Mouse (Mus musculus) midbrain, postnatal 0 days (tissue): ENCODE measurements at regions not wholly inside any gene's neighbourhood (a gene's known extent, or its start where the extent isn't known, plus 50 kb on each side); places are given as distances from the start of the nearest gene placed in this dataset.

Experiments used
- ATAC-seq: fragments of 200-750 bp; cut with Nextera tagmentation; 2 replicates; pipeline ENCODE4 v1.8.0; 2017; ENCODE audit warnings: moderate number of reproducible peaks, mild to moderate bottlenecking, moderate TSS enrichment, moderate library complexity; ENCODE audit not compliant: low FRiP score
- DNase-seq: peaks from one replicate; pipeline ENCODE4 v3.0.0-alpha.2; 2015; ENCODE audit warnings: low spot score
- H3K27ac ChIP-seq: fragments of 300-500 bp; sonication (generic); 2 replicates; pipeline ENCODE4 v1.5.1; 2014; ENCODE audit warnings: low read depth, mild to moderate bottlenecking, low read length, mixed read lengths
- H3K27me3 ChIP-seq: fragments of 300-500 bp; sonication (generic); 2 replicates; pipeline ENCODE4 v1.6.1; 2014; ENCODE audit warnings: low read length, control low read depth, mixed read lengths; ENCODE audit not compliant: insufficient read depth
- H3K36me3 ChIP-seq: fragments of 300-500 bp; sonication (generic); 2 replicates; pipeline ENCODE4 v1.6.1; 2014; ENCODE audit warnings: low read length, control low read depth, mixed read lengths; ENCODE audit not compliant: insufficient read depth
- H3K4me1 ChIP-seq: fragments of 300-500 bp; sonication (generic); 2 replicates; pipeline ENCODE4 v1.6.1; 2014; ENCODE audit warnings: mild to moderate bottlenecking, control low read depth, antibody characterized with exemption, low read length, mixed read lengths; ENCODE audit not compliant: insufficient read depth
- H3K4me2 ChIP-seq: fragments of 300-500 bp; sonication (generic); 2 replicates; pipeline ENCODE4 v1.6.1; 2014; ENCODE audit warnings: low read depth, mild to moderate bottlenecking, low read length, mixed read lengths; ENCODE audit not compliant: poor library complexity, severe bottlenecking
- H3K4me3 ChIP-seq: fragments of 300-500 bp; sonication (generic); 2 replicates; pipeline ENCODE4 v1.5.1; 2014; ENCODE audit warnings: low read depth, mild to moderate bottlenecking, low read length, moderate library complexity
- H3K9ac ChIP-seq: fragments of 300-500 bp; sonication (generic); replicated peaks from 2 replicates; pipeline ENCODE4 v1.6.1; 2014; ENCODE audit warnings: mild to moderate bottlenecking, low read length, moderate library complexity, mixed read lengths; ENCODE audit not compliant: poor library complexity, severe bottlenecking
- H3K9me3 ChIP-seq: fragments of 300-500 bp; sonication (generic); 2 replicates; pipeline ENCODE4 v1.6.1; 2016; ENCODE audit warnings: low read length, control low read depth
- CTCF ChIP-seq: IDR thresholded peaks from 2 replicates; pipeline ENCODE4 v1.5.1; 2016; ENCODE audit warnings: antibody characterized with exemption, mild to moderate bottlenecking
- WGBS: fragments of 180-500 bp; shearing (Covaris S2); extraction: QIAGEN DNeasy Blood & Tissue Kit; methylation state at CpG from one replicate; pipeline ENCODE4 v1.1.7; 2014; 5-methylcytosine and 5-hydroxymethylcytosine counted together

DNA sequence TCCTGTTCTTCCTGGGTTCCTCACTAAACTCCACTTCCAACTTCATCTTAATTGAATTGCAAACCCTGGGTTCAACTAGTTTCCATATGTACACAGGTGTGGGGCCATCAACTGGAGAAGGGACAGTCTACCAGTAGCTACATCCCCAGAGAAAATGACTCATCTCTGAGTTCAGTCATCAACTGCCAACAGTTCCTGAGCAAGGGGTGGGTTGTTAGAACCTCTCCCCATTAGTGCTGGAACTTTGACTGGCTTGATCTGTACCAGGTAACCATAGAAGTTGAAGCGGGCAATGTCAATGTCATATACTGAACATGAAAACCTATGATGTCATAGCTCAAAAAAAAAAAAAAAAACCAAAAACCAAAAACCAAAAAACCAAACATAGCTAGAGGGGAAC is 69.8 kb downstream of the Gm21750 start:
- no peak for DNase-seq
- no peak for ATAC-seq
- Histone ChIP-seq H3K4me3 (no peak overlapping the region), H3K9ac (no peak overlapping the region), H3K27ac (no peak overlapping the region), H3K4me2 (no peak overlapping the region), H3K36me3 (no peaks in the 10 kb centered on the region), H3K9me3 (no peaks in the 10 kb centered on the region), H3K27me3 (no peaks in the 10 kb centered on the region), H3K4me1 (no peaks in the 10 kb centered on the region)
- TF ChIP-seq CTCF: no peak
- WGBS: 94% methylated on average over 1 of the region's 1 CpGs

DNA sequence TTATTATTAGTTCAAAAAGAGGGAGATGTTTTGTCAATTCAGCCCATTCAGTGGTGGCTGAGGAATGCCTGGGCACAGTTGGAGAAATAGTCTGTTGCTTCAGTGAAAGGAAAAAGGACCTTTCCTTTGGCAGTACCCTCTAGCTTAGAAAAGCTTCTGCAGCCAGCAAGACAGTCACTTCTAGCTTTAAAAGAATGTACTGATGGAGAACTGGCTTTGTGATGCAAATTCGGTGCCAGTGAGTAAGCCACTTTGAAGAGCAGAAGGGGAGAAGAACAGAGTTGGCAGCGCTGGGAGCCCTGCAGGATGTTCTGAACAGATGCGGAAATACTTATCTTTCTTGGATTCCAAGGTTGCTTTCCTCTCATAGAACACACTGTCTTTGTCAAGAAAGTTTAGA is 71.1 kb downstream of the Gm21750 start:
- no peaks in the 10 kb centered on the region for H3K27me3 ChIP-seq
- ATAC-seq: no peak
- 37% methylated on average over 3 of the region's 3 CpGs for WGBS

DNA sequence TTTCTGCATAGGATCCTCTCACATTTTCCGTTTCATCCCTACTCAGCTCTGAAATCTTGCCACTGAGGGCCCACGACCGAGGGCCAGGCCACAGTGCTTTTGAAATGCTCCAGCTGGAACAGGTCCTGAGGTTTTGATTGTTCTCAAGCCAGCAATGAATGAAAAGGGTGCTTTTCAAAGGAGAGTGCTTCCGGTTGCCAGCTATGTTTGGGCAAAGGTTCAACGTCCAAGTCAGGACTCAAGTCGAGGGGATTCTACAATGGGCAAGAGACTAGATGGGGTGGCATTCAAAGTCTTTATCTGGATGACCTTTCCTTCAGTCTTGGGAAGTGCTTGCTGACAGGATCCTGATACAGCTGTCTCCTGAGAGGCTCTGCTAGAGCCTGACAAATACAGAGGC is 89.8 kb downstream of the Gm21750 start:
- H3K27ac ChIP-seq: no peak overlapping the region
- no peak overlapping the region for H3K9ac ChIP-seq
- H3K4me3 ChIP-seq: no peak overlapping the region
- WGBS: 66% methylated on average over 6 of the region's 6 CpGs
- DNase-seq (peak; percentile 48), ATAC-seq (no peak)
- no peaks in the 10 kb centered on the region for H3K27me3 ChIP-seq
- no peaks in the 10 kb centered on the region for H3K9me3 ChIP-seq
- no peak overlapping the region for H3K4me2 ChIP-seq
- no peaks in the 10 kb centered on the region for H3K36me3 ChIP-seq
- no peak for TF ChIP-seq CTCF
- no peaks in the 10 kb centered on the region for H3K4me1 ChIP-seq

More for the DNA sequence above, 71.1 kb downstream of the Gm21750 start:
- Histone ChIP-seq H3K4me1 (no peaks in the 10 kb centered on the region), H3K9me3 (no peaks in the 10 kb centered on the region), H3K4me2 (no peak overlapping the region), H3K27ac (no peak overlapping the region), H3K9ac (no peak overlapping the region), H3K36me3 (no peaks in the 10 kb centered on the region), H3K4me3 (no peak overlapping the region)
- DNase-seq: peak; percentile 33
- no peak for TF ChIP-seq CTCF

DNA sequence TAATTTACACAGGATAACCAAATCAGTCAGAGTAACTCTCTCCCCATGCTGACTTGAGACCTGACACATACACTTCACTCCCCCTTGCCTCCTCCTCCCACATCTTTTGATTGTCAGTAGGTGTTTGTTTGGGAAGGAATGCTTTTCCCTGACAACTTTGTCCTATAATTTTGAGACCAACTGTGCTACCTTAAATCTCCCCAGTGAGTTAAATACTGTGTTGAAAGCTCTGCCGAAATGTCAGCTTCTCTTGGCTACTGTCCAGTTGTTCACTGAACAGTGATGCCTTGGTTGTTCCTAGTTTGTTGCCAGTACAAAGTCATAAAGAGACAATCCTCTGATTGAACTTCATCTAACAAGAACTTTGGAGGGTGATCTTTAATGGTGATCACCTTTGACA is 99.0 kb downstream of the Gm21750 start:
- Histone ChIP-seq H3K9me3 (no peaks in the 10 kb centered on the region), H3K4me2 (no peak overlapping the region), H3K27me3 (no peaks in the 10 kb centered on the region), H3K4me3 (no peak overlapping the region), H3K27ac (no peak overlapping the region), H3K36me3 (no peaks in the 10 kb centered on the region), H3K4me1 (no peaks in the 10 kb centered on the region), H3K9ac (no peak overlapping the region)
- no peak for ATAC-seq
- TF ChIP-seq CTCF: no peak
- WGBS: 59% methylated on average over 1 of the region's 1 CpGs
- DNase-seq: peak; percentile 31

DNA sequence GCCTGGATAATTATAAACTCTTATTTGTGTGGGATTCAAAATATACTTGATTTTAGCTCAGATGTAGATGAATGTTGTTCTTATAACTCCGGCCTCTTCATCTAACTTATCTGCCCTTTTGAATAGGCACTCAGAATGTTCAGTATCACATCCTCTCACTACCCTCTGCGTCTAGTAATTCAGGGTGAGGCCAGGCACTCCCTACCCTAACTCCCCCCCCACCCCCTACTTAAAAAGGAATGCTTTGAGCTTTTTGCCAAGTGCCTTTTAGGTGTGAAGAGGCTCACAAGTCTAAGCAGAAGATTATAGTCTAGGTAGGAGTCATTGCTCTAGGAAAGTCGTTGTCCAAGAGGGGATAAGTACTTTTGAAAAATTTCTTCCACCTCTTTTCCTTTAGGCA is 111.9 kb downstream of the Gm21750 start:
- Histone ChIP-seq H3K4me2 (no peak overlapping the region), H3K4me1 (no peaks in the 10 kb centered on the region), H3K9ac (no peak overlapping the region), H3K36me3 (no peaks in the 10 kb centered on the region), H3K27me3 (no peaks in the 10 kb centered on the region), H3K4me3 (no peak overlapping the region), H3K9me3 (no peaks in the 10 kb centered on the region), H3K27ac (no peak overlapping the region)
- no peak for ATAC-seq
- no peak for DNase-seq
- TF ChIP-seq CTCF: no peak
- 84% methylated on average over 3 of the region's 3 CpGs for WGBS

DNA sequence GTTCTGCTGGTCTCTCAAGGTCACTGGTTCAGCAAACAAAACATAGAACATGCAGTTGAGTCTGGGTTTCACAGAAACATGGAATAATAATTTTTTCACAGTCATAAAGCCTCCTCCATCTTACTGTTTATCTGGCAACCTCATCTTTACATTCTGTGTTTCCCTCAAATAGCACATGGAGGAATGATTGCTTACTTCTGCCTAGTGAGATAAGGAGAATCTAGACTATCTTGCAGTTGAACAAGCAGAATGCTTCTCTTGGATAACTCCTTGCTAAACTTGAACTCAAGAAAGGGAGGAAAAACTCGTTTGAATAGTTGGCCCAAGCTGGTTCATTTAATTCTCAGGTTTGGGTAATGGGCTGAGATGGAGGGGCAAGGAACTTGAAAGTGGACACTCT is 112.8 kb downstream of the Gm21750 start:
- H3K4me3 ChIP-seq: no peak overlapping the region
- no peak overlapping the region for H3K9ac ChIP-seq
- no peak overlapping the region for H3K4me2 ChIP-seq
- WGBS: 26% methylated on average over 1 of the region's 1 CpGs
- ATAC-seq: no peak
- TF ChIP-seq CTCF: no peak
- no peaks in the 10 kb centered on the region for H3K9me3 ChIP-seq
- H3K4me1 ChIP-seq: no peaks in the 10 kb centered on the region
- no peaks in the 10 kb centered on the region for H3K36me3 ChIP-seq
- no peak for DNase-seq
- H3K27ac ChIP-seq: no peak overlapping the region
- no peaks in the 10 kb centered on the region for H3K27me3 ChIP-seq
